Mouse (Mus musculus) natural killer cell, adult 2 months (primary cell): ENCODE measurements around the gene Marcks.
"Not testable (repeated sequence)": the region's sequence is repeated elsewhere in the genome, so short reads cannot be mapped to it uniquely, and the experiment has no call there.

Experiments
- DNase-seq, 2 experiments: peaks; one replicate each; pipeline ENCODE4 v3.0.0; 2022; ENCODE audit warnings: low spot score in 2 of 2

Gene Marcks

GRCm38 (mm10) chr10:37135951-37136751 is 2.6 kb downstream of the Marcks start:
- peak in 1 of 2 experiments; percentile 20 for DNase-seq

GRCm38 (mm10) chr10:37133876-37134708 is 4.6 kb downstream of the Marcks start:
- DNase-seq, result no peak

GRCm38 (mm10) chr10:37132671-37133070 is 6.0 kb downstream of the Marcks start:
- no peak for DNase-seq

GRCm38 (mm10) chr10:37129652-37130051 is 9.1 kb downstream of the Marcks start:
- no peak for DNase-seq

GRCm38 (mm10) chr10:37115329-37115728 is 23.4 kb downstream of the Marcks start:
- no peak for DNase-seq

- DNase-seq, result no peak
These were observed 25.9 kb downstream of the Marcks start for GRCm38 (mm10) chr10:37112812-37113211.

- DNase-seq, result no peak
These were observed 26.4 kb downstream of the Marcks start for GRCm38 (mm10) chr10:37112362-37112761.

GRCm38 (mm10) chr10:37111432-37111831 is 27.3 kb downstream of the Marcks start:
- DNase-seq, result no peak

GRCm38 (mm10) chr10:37106871-37107627 is 31.7 kb downstream of the Marcks start:
- no peak for DNase-seq

GRCm38 (mm10) chr10:37106303-37106702 is 32.4 kb downstream of the Marcks start:
- DNase-seq, result no peak

- DNase-seq, result no peak
These were observed 36.3 kb downstream of the Marcks start for GRCm38 (mm10) chr10:37102227-37103080.

- DNase-seq, result no peak
These were observed 37.0 kb downstream of the Marcks start for GRCm38 (mm10) chr10:37101733-37102132.

- no peak for DNase-seq
These were observed 42.2 kb downstream of the Marcks start for GRCm38 (mm10) chr10:37096529-37096928.

- DNase-seq, result no peak
These were observed 42.9 kb downstream of the Marcks start for GRCm38 (mm10) chr10:37095803-37096202.

- no peak for DNase-seq
These were observed 45.4 kb downstream of the Marcks start for GRCm38 (mm10) chr10:37093306-37093705.

GRCm38 (mm10) chr10:37090411-37090810 is 48.3 kb downstream of the Marcks start:
- DNase-seq, result no peak

GRCm38 (mm10) chr10:37084071-37084470 is 54.6 kb downstream of the Marcks start:
- DNase-seq, result not testable (repeated sequence)
